Comparison of ENCODE assay signal across 20 mouse cellular contexts in the genomic region with DNA sequence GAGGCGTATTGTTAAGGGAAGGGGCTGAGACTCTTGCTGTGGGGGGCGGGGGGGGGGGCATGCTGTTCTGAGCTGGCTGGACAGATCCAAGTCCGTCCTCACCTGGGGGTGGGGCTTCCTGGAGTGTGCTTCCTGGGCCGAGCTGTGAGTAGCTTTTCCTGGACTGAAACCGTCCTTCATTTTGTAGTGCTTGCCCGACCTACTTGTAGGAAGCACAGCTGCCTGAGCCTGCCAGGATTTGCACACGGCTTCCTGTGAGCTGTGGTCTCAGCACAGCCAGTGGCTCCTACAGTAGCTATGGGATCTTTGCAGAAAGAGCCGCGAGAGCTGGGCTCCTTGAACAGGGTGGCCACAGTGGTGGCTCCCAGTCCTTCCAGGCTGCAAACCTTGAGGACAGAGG. TPM values are rescaled to one million over a fixed set of nuclear protein-coding genes. Genes with fewer than 3 reads are reported as not detected.
DNase-seq lines count a peak whose midpoint lies in the region; ATAC-seq and TF ChIP-seq lines count a peak whose summit lies in the region.
"Had no signal": no experiment of that assay in that cellular context is flagged by ENCODE, and none has a peak within 500 bp of the region (broad histone marks: within the 10 kb centered on the region; RNA-seq: fewer than 3 reads in every experiment).

No protein-coding gene starts in this region.

- no peak overlapping the region for H3K4me2 ChIP-seq in liver, embryonic 12.5 days
- H3K4me2 ChIP-seq: limb, embryonic 12.5 days; lung, embryonic 15.5 days; midbrain, embryonic 13.5 days; neural tube, embryonic 13.5 days had no signal

- peak; percentile 63 for DNase-seq in adrenal gland, postnatal 14 days
- DNase-seq in adrenal gland, postnatal 25 days, result no peak
- DNase-seq in liver, adult 2 months (ENCODE audit: extremely low read depth, low read depth, low spot score), result no peak
- DNase-seq in kidney, adult 9 months, result peak; percentile 69
- DNase-seq in lung, postnatal 4 days, result peak; percentile 37 to 73
- DNase-seq in testis, postnatal 10 days (ENCODE audit: low spot score), result no peak
- no peak for DNase-seq in natural killer cell, adult 2 months (ENCODE audit: low spot score in 2 of 2)
- DNase-seq: cerebellum, adult 11 months; embryo, embryonic 11 days; layer of hippocampus, adult 9-11 months had no signal

- H3K79me2 ChIP-seq in liver, adult 2 months (ENCODE audit: control insufficient read depth, insufficient read depth, low read length), result peaks cover 43% of the 10 kb centered on the region

- peaks cover 28% of the 10 kb centered on the region for H3K36me3 ChIP-seq in liver, adult 2 months (ENCODE audit: control insufficient read depth, insufficient read depth, low read length)
- H3K36me3 ChIP-seq in liver, embryonic 12.5 days, result peaks cover 61% of the 10 kb centered on the region

- 0 out of 2 replicates have a peak overlapping the region, but pooled peaks have one; percentile 28 for H3K27ac ChIP-seq in liver, adult 2 months (replicated peaks; ENCODE audit: insufficient read depth, low read depth, low read length)
- H3K27ac ChIP-seq in liver, embryonic 12.5 days, result no peak overlapping the region
- H3K27ac ChIP-seq: lung, embryonic 15.5 days; midbrain, embryonic 13.5 days; neural tube, embryonic 13.5 days had no signal

- no peak for TF ChIP-seq POLR2A in liver, adult 2 months (IDR thresholded peaks at IDR 0.05; ENCODE audit: extremely low read depth, insufficient read depth, low read length)

- no peak for TF ChIP-seq CTCF in liver, adult 2 months (IDR thresholded peaks at IDR 0.05; ENCODE audit: low read depth, low read length)

- no peak overlapping the region for H3K4me3 ChIP-seq in liver, adult 2 months (ENCODE audit: insufficient read depth, low read depth, low read length)
- no peak overlapping the region for H3K4me3 ChIP-seq in liver, embryonic 12.5 days
- H3K4me3 ChIP-seq: erythroblast, embryonic 14.5 days; limb, embryonic 12.5 days; lung, embryonic 15.5 days; midbrain, embryonic 13.5 days; neural tube, embryonic 13.5 days had no signal

- H3K27me3 ChIP-seq in liver, adult 2 months (ENCODE audit: control insufficient read depth, insufficient read depth, low read length), result no peaks in the 10 kb centered on the region
- H3K27me3 ChIP-seq in liver, embryonic 12.5 days (replicated peaks), result no peaks in the 10 kb centered on the region
- H3K27me3 ChIP-seq: limb, embryonic 12.5 days; lung, embryonic 15.5 days; midbrain, embryonic 13.5 days; neural tube, embryonic 13.5 days had no signal

- no peak for ATAC-seq in liver, embryonic 12.5 days
- ATAC-seq: activated CD4-positive, CD25-positive, alpha-beta regulatory T cell, adult 4 months; midbrain, embryonic 13.5 days had no signal

- no peaks in the 10 kb centered on the region for H3K9me3 ChIP-seq in liver, embryonic 12.5 days (replicated peaks)
- H3K9me3 ChIP-seq: limb, embryonic 12.5 days; lung, embryonic 15.5 days; midbrain, embryonic 13.5 days; neural tube, embryonic 13.5 days had no signal

- 76% methylated on average over 9 of the region's 9 CpGs for WGBS in liver, adult 2 months
- 74% methylated on average over 9 of the region's 9 CpGs for WGBS in liver, embryonic 12.5 days (ENCODE audit: insufficient replicate concordance)

- H3K9ac ChIP-seq in liver, adult 2 months (ENCODE audit: low read depth, low read length), result no peak overlapping the region
- no peak overlapping the region for H3K9ac ChIP-seq in liver, embryonic 12.5 days
- H3K9ac ChIP-seq: limb, embryonic 12.5 days; lung, embryonic 15.5 days; midbrain, embryonic 13.5 days; neural tube, embryonic 13.5 days had no signal

- H3K4me1 ChIP-seq in liver, adult 2 months (ENCODE audit: control insufficient read depth, insufficient read depth, low read length), result peaks cover 14% of the 10 kb centered on the region
- peaks cover 38% of the 10 kb centered on the region for H3K4me1 ChIP-seq in liver, embryonic 12.5 days

RNA-seq across cellular contexts. Expression of gene Map1lc3b, which starts 3.8 kb away (rescaled TPM):
- total RNA-seq in adrenal gland, postnatal 14 days (2021), result 137 and 170 TPM in 2 replicates
- total RNA-seq in adrenal gland, postnatal 25 days (2021), result 171 and 182 TPM in 2 replicates
- 61.9 and 79.7 TPM in 2 replicates for total RNA-seq in liver, adult 2 months (2014; rRNA removed)
- 45.9 and 48.2 TPM in 2 replicates for polyA plus RNA-seq in liver, adult 2 months (2012; rRNA removed)
- polyA plus RNA-seq in liver, embryonic 12.5 days (2016; fragmentation: Nextera tagmentation; extraction: Ambion mirVana), result 135 and 137 TPM in 2 replicates

RNA-seq across cellular contexts. Expression of gene Fbxo31, which starts 15.4 kb away (rescaled TPM):
- total RNA-seq in adrenal gland, postnatal 14 days (2021), result 37.2 and 66.1 TPM in 2 replicates
- total RNA-seq in adrenal gland, postnatal 25 days (2021), result 39.1 and 46.2 TPM in 2 replicates
- total RNA-seq in liver, adult 2 months (2014; rRNA removed), result 25.1 and 35.9 TPM in 2 replicates
- polyA plus RNA-seq in liver, adult 2 months (2012; rRNA removed), result 23.0 and 26.5 TPM in 2 replicates
- polyA plus RNA-seq in liver, embryonic 12.5 days (2016; fragmentation: Nextera tagmentation; extraction: Ambion mirVana), result 19.6 and 19.8 TPM in 2 replicates

RNA-seq across cellular contexts. Expression of gene 1700018B08Rik, which starts 49.9 kb away (rescaled TPM):
- total RNA-seq in adrenal gland, postnatal 14 days (2021), result not detected in 2 replicates
- total RNA-seq in adrenal gland, postnatal 25 days (2021), result not detected in 2 replicates
- not detected in 2 replicates for total RNA-seq in liver, adult 2 months (2014; rRNA removed)
- not detected in 2 replicates for polyA plus RNA-seq in liver, adult 2 months (2012; rRNA removed)
- not detected in 2 replicates for polyA plus RNA-seq in liver, embryonic 12.5 days (2016; fragmentation: Nextera tagmentation; extraction: Ambion mirVana)
- polyA plus RNA-seq: activated CD4-positive, CD25-positive, alpha-beta regulatory T cell, adult 4 months; C2C12; erythroblast, embryonic 14.5 days; limb, embryonic 12.5 days; lung, embryonic 15.5 days; midbrain, embryonic 13.5 days; neural tube, embryonic 13.5 days; spleen, adult 2 months; thymus, postnatal 0 days had no signal

RNA-seq across cellular contexts. Expression of gene Zcchc14, which starts 58.7 kb away (rescaled TPM):
- total RNA-seq in adrenal gland, postnatal 14 days (2021), result 41.0 and 46.2 TPM in 2 replicates
- 52.5 and 57.8 TPM in 2 replicates for total RNA-seq in adrenal gland, postnatal 25 days (2021)
- 9.2 and 14.8 TPM in 2 replicates for total RNA-seq in liver, adult 2 months (2014; rRNA removed)
- 13.0 and 15.6 TPM in 2 replicates for polyA plus RNA-seq in liver, adult 2 months (2012; rRNA removed)
- polyA plus RNA-seq in liver, embryonic 12.5 days (2016; fragmentation: Nextera tagmentation; extraction: Ambion mirVana), result 2.8 and 2.9 TPM in 2 replicates
- polyA plus RNA-seq: erythroblast, embryonic 14.5 days had no signal

Comparison
In these comparisons a context has a peak if more than half of its experiments do, and no peak if none do; other contexts are left out.
1. DNase-seq: peak in adrenal gland, postnatal 14 days (single experiment), kidney, adult 9 months (single experiment) and lung, postnatal 4 days (2 of 2); none in adrenal gland, postnatal 25 days (single experiment), liver, adult 2 months (single experiment), testis, postnatal 10 days (single experiment) and natural killer cell, adult 2 months (0 of 2).